Mouse (Mus musculus): ENCODE data around the gene Palm2. TPM values are rescaled to one million over a fixed set of nuclear protein-coding genes. Genes with fewer than 3 reads are reported as not detected.
A peak's percentile ranks its signal among the peaks of the same experiment; 100 is the strongest.

The Palm2 gene
- total and polyA plus RNA-seq, 2 experiments from 2014 or later, result 26.4 to 33.1 TPM

DNA sequence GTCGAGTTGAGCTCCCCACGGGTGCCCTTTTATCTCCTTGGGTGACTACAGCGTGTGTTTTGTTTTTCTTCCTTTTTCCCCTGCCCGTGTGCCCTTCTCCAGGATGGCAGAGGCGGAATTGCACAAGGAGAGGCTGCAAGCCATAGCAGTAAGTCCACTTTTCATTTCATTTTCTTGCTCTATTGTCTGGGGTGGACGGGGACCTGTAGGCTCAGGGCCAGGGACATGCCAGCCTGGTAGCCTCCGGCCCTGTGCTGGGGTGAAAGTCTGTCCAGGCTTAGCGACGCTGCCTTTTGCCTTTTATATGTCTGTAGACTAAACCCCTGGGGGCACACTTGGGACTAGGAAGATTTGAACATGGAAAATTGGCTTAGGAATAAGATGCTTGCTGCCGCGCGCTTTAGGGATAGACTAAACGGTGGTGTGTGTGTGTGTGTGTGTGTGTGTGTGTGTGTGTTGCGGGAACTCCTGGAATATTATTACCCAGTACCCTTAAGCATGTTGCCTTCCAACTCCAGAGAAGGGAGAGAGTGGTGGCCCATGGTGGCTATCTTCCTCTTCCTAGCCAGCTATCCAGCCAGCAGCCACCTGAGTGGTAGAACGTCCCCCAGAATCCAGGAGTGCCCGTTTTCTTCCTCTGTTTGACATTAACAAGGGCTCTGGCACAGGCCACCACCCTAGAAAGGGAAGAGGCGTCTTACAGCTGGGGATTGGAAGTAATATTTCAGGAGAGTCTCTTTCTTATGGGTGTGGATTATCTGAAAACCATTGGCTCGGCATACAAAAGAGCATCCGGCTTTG is 134.4 kb downstream of the Palm2 start:
- TF ChIP-seq CTCF (IDR thresholded peaks at IDR 0.05), result no peak
- H3K36me3 ChIP-seq (ENCODE audit: insufficient read depth, low read length), result no peaks in the 10 kb centered on the region
- peak; percentile 21; the same call in 1 of the 2 replicates for ATAC-seq (ENCODE audit: low FRiP score)
- H3K4me3 ChIP-seq (ENCODE audit: low read depth, low read length), result peak overlapping the region; percentile 68
- peaks cover 8% of the 10 kb centered on the region; the same call in 1 of the 2 replicates for H3K4me1 ChIP-seq (ENCODE audit: insufficient read depth, low read length)
- H3K4me2 ChIP-seq (ENCODE audit: low read depth, low read length, poor library complexity, severe bottlenecking), result peak overlapping the region; percentile 93
- no peaks in the 10 kb centered on the region for H3K9me3 ChIP-seq (ENCODE audit: low read length)
- H3K27ac ChIP-seq (ENCODE audit: low read depth, low read length), result peak overlapping the region; percentile 76
- peak overlapping the region; percentile 75 for H3K9ac ChIP-seq (replicated peaks; ENCODE audit: low read length, poor library complexity, severe bottlenecking)
- 34% methylated on average over 19 of the region's 19 CpGs for WGBS
- H3K27me3 ChIP-seq (ENCODE audit: insufficient read depth, low read length), result no peaks in the 10 kb centered on the region
- no peak for DNase-seq (ENCODE audit: low spot score)

DNA sequence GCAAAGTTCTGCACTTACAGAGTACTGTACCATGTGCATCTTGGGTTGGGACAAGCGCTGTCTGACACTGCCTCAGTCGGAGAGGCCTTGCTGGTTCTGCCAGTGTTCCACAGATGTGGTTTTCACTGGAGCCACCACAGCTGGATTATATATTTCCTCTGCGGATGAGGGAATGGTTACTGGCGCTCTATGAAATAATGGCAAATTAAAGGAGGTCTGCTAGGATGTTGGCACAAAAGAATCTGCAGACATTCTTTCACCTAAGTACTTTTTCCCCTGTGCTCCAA is 135.0 kb downstream of the Palm2 start:
- Histone ChIP-seq H3K4me1 (ENCODE audit: insufficient read depth, low read length) (peaks cover 8% of the 10 kb centered on the region; the same call in 1 of the 2 replicates), H3K9ac (replicated peaks; ENCODE audit: low read length, poor library complexity, severe bottlenecking) (no peak overlapping the region), H3K4me2 (ENCODE audit: low read depth, low read length, poor library complexity, severe bottlenecking) (peak overlapping the region; percentile 93), H3K27me3 (ENCODE audit: insufficient read depth, low read length) (no peaks in the 10 kb centered on the region), H3K9me3 (ENCODE audit: low read length) (no peaks in the 10 kb centered on the region), H3K4me3 (ENCODE audit: low read depth, low read length) (no peak overlapping the region; the same call in 1 of the 2 replicates), H3K27ac (ENCODE audit: low read depth, low read length) (no peak overlapping the region), H3K36me3 (ENCODE audit: insufficient read depth, low read length) (no peaks in the 10 kb centered on the region)
- DNase-seq (ENCODE audit: low spot score) (no peak), ATAC-seq (ENCODE audit: low FRiP score) (no peak)
- WGBS, result 93% methylated on average over 4 of the region's 4 CpGs
- TF ChIP-seq CTCF (IDR thresholded peaks at IDR 0.05), result no peak

- Histone ChIP-seq H3K9me3 (ENCODE audit: low read length) (no peaks in the 10 kb centered on the region), H3K4me2 (ENCODE audit: low read depth, low read length, poor library complexity, severe bottlenecking) (0 out of 2 replicates have a peak overlapping the region, but pooled peaks have one; percentile 93), H3K4me3 (ENCODE audit: low read depth, low read length) (no peak overlapping the region), H3K9ac (replicated peaks; ENCODE audit: low read length, poor library complexity, severe bottlenecking) (no peak overlapping the region), H3K36me3 (ENCODE audit: insufficient read depth, low read length) (no peaks in the 10 kb centered on the region), H3K27ac (ENCODE audit: low read depth, low read length) (no peak overlapping the region), H3K4me1 (ENCODE audit: insufficient read depth, low read length) (peaks cover 8% of the 10 kb centered on the region; the same call in 1 of the 2 replicates), H3K27me3 (ENCODE audit: insufficient read depth, low read length) (no peaks in the 10 kb centered on the region)
- ATAC-seq (ENCODE audit: low FRiP score), result no peak
- no peak for DNase-seq (ENCODE audit: low spot score)
- TF ChIP-seq CTCF (IDR thresholded peaks at IDR 0.05), result no peak
- 61% methylated on average over 6 of the region's 6 CpGs for WGBS
Observed at GRCm38 (mm10) chr4:57569711-57570110, 135.7 kb downstream of the Palm2 start.

DNA sequence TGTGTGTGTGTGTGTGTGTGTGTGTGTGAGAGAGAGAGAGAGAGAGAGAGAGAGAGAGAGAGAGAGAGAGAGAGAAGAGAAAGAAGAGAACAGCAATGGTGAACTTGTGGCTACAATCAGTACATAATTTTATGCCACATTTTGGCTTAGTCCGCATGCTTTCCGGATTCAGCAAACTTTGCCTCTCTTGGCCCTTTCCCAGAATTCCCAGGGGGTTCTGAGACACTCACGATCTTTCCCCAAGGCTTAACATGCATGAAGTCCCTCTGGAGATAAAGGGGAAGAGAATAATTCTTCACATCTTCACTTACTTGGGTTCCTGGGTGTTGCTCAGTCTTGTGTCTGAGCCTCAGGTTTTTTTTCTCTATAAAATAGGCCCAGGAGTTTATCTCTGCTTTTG is 136.2 kb downstream of the Palm2 start:
- H3K4me1 ChIP-seq (ENCODE audit: insufficient read depth, low read length), result peaks cover 8% of the 10 kb centered on the region; the same call in 1 of the 2 replicates
- H3K4me2 ChIP-seq (ENCODE audit: low read depth, low read length, poor library complexity, severe bottlenecking), result no peak overlapping the region
- no peak overlapping the region for H3K27ac ChIP-seq (ENCODE audit: low read depth, low read length)
- WGBS, result 55% methylated on average over 3 of the region's 3 CpGs
- no peak for ATAC-seq (ENCODE audit: low FRiP score)
- no peak overlapping the region for H3K9ac ChIP-seq (replicated peaks; ENCODE audit: low read length, poor library complexity, severe bottlenecking)
- TF ChIP-seq CTCF (IDR thresholded peaks at IDR 0.05), result no peak
- DNase-seq (ENCODE audit: low spot score), result no peak
- no peaks in the 10 kb centered on the region for H3K36me3 ChIP-seq (ENCODE audit: insufficient read depth, low read length)
- H3K4me3 ChIP-seq (ENCODE audit: low read depth, low read length), result no peak overlapping the region
- no peaks in the 10 kb centered on the region for H3K9me3 ChIP-seq (ENCODE audit: low read length)
- no peaks in the 10 kb centered on the region for H3K27me3 ChIP-seq (ENCODE audit: insufficient read depth, low read length)

- Histone ChIP-seq H3K9me3 (ENCODE audit: low read length) (no peaks in the 10 kb centered on the region), H3K4me1 (ENCODE audit: insufficient read depth, low read length) (peaks cover 5% of the 10 kb centered on the region; the same call in 1 of the 2 replicates), H3K27me3 (ENCODE audit: insufficient read depth, low read length) (no peaks in the 10 kb centered on the region), H3K4me3 (ENCODE audit: low read depth, low read length) (no peak overlapping the region), H3K27ac (ENCODE audit: low read depth, low read length) (no peak overlapping the region), H3K36me3 (ENCODE audit: insufficient read depth, low read length) (no peaks in the 10 kb centered on the region), H3K9ac (replicated peaks; ENCODE audit: low read length, poor library complexity, severe bottlenecking) (no peak overlapping the region), H3K4me2 (ENCODE audit: low read depth, low read length, poor library complexity, severe bottlenecking) (no peak overlapping the region)
- DNase-seq (ENCODE audit: low spot score), result no peak
- TF ChIP-seq CTCF (IDR thresholded peaks at IDR 0.05), result no peak
- WGBS, result 91% methylated on average over 3 of the region's 3 CpGs
- no peak for ATAC-seq (ENCODE audit: low FRiP score)
Observed at GRCm38 (mm10) chr4:57574181-57574580, 140.1 kb downstream of the Palm2 start.

DNA sequence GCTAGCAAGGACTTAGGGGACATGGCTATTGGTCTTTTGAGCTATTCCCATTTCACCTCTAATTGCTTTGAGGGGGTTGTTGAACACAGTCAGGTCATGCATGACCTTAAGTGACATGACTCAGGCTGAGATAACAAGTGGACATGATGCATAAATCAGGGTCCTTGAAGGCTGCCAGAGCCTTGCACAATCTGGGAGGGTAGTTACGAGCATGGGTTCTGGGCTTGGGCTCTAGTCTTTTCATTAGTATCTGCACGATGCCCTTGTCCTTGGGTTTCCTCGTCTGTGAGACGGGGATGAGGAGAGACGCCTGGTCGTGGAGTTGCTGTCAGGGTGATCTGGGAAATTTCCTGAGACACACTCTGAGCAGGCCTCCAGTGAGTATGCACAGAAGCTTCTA is 140.6 kb downstream of the Palm2 start:
- no peak overlapping the region for H3K9ac ChIP-seq (replicated peaks; ENCODE audit: low read length, poor library complexity, severe bottlenecking)
- H3K4me2 ChIP-seq (ENCODE audit: low read depth, low read length, poor library complexity, severe bottlenecking), result no peak overlapping the region
- DNase-seq (ENCODE audit: low spot score) (no peak), ATAC-seq (ENCODE audit: low FRiP score) (no peak)
- no peak for TF ChIP-seq CTCF (IDR thresholded peaks at IDR 0.05)
- H3K9me3 ChIP-seq (ENCODE audit: low read length), result no peaks in the 10 kb centered on the region
- no peak overlapping the region for H3K4me3 ChIP-seq (ENCODE audit: low read depth, low read length)
- H3K27ac ChIP-seq (ENCODE audit: low read depth, low read length), result no peak overlapping the region
- 89% methylated on average over 6 of the region's 6 CpGs for WGBS
- no peaks in the 10 kb centered on the region for H3K27me3 ChIP-seq (ENCODE audit: insufficient read depth, low read length)
- H3K4me1 ChIP-seq (ENCODE audit: insufficient read depth, low read length), result 0 out of 2 replicates have a peak, but pooled peaks cover 3% of the 10 kb centered on the region
- no peaks in the 10 kb centered on the region for H3K36me3 ChIP-seq (ENCODE audit: insufficient read depth, low read length)
